Mouse (Mus musculus): ENCODE data around the gene Arsb. TPM values are rescaled to one million over a fixed set of nuclear protein-coding genes. Genes with fewer than 3 reads are reported as not detected.

Gene Arsb
- polyA plus RNA-seq, 1 experiment from 2014 or later, result 6.8 TPM

- no peak overlapping the region for H3K9ac ChIP-seq (ENCODE audit: low read length)
- WGBS, result 69% methylated on average over 6 of the region's 6 CpGs
Observed at GRCm38 (mm10) chr13:93951555-93951954, 180.1 kb downstream of the Arsb start.

GRCm38 (mm10) chr13:93952466-93952865 lies 181.0 kb downstream of the Arsb start:
- ATAC-seq (replicated peaks; ENCODE audit: low FRiP score), result no peak
- Histone ChIP-seq H3K9ac (ENCODE audit: low read length) (no peak overlapping the region), H3K36me3 (ENCODE audit: control insufficient read depth, insufficient read depth, low read length) (no peaks in the 10 kb centered on the region), H3K27me3 (ENCODE audit: control insufficient read depth, insufficient read depth, low read length) (no peaks in the 10 kb centered on the region), H3K4me2 (ENCODE audit: low read depth, low read length, severe bottlenecking) (no peak overlapping the region), H3K27ac (ENCODE audit: low read depth, low read length) (no peak overlapping the region), H3K4me1 (replicated peaks; ENCODE audit: control insufficient read depth, insufficient read depth, low read length) (no peaks in the 10 kb centered on the region), H3K4me3 (ENCODE audit: low read depth, low read length) (no peak overlapping the region), H3K9me3 (ENCODE audit: control insufficient read depth, low read length) (no peaks in the 10 kb centered on the region)
- no peak for DNase-seq (ENCODE audit: low spot score)
- whole genome bisulfite sequencing, result 92% methylated on average over 4 of the region's 4 CpGs

More at GRCm38 (mm10) chr13:93951555-93951954, 180.1 kb downstream of the Arsb start:
- DNase-seq (ENCODE audit: low spot score), result no peak
- no peaks in the 10 kb centered on the region for H3K27me3 ChIP-seq (ENCODE audit: control insufficient read depth, insufficient read depth, low read length)
- H3K36me3 ChIP-seq (ENCODE audit: control insufficient read depth, insufficient read depth, low read length), result no peaks in the 10 kb centered on the region
- H3K9me3 ChIP-seq (ENCODE audit: control insufficient read depth, low read length), result no peaks in the 10 kb centered on the region
- H3K27ac ChIP-seq (ENCODE audit: low read depth, low read length), result no peak overlapping the region
- H3K4me3 ChIP-seq (ENCODE audit: low read depth, low read length), result no peak overlapping the region
- H3K4me2 ChIP-seq (ENCODE audit: low read depth, low read length, severe bottlenecking), result no peak overlapping the region
- ATAC-seq (replicated peaks; ENCODE audit: low FRiP score), result no peak
- no peaks in the 10 kb centered on the region for H3K4me1 ChIP-seq (replicated peaks; ENCODE audit: control insufficient read depth, insufficient read depth, low read length)

GRCm38 (mm10) chr13:93957907-93958306 lies 186.5 kb downstream of the Arsb start:
- H3K27ac ChIP-seq (ENCODE audit: low read depth, low read length), result no peak overlapping the region
- no peak overlapping the region for H3K9ac ChIP-seq (ENCODE audit: low read length)
- no peaks in the 10 kb centered on the region for H3K36me3 ChIP-seq (ENCODE audit: control insufficient read depth, insufficient read depth, low read length)
- no peaks in the 10 kb centered on the region for H3K9me3 ChIP-seq (ENCODE audit: control insufficient read depth, low read length)
- ATAC-seq (replicated peaks; ENCODE audit: low FRiP score) (no peak), DNase-seq (ENCODE audit: low spot score) (no peak)
- no peaks in the 10 kb centered on the region for H3K27me3 ChIP-seq (ENCODE audit: control insufficient read depth, insufficient read depth, low read length)
- no peak overlapping the region for H3K4me3 ChIP-seq (ENCODE audit: low read depth, low read length)
- H3K4me2 ChIP-seq (ENCODE audit: low read depth, low read length, severe bottlenecking), result no peak overlapping the region
- no peaks in the 10 kb centered on the region for H3K4me1 ChIP-seq (replicated peaks; ENCODE audit: control insufficient read depth, insufficient read depth, low read length)
- WGBS, result 89% methylated on average over 8 of the region's 8 CpGs

GRCm38 (mm10) chr13:93966271-93966670 lies 194.8 kb downstream of the Arsb start:
- no peak overlapping the region for H3K9ac ChIP-seq (ENCODE audit: low read length)
- 0 out of 2 replicates have a peak, but pooled peaks have one; percentile 15 for ATAC-seq (replicated peaks; ENCODE audit: low FRiP score)
- H3K27ac ChIP-seq (ENCODE audit: low read depth, low read length), result no peak overlapping the region
- no peaks in the 10 kb centered on the region for H3K9me3 ChIP-seq (ENCODE audit: control insufficient read depth, low read length)
- no peak for DNase-seq (ENCODE audit: low spot score)
- no peaks in the 10 kb centered on the region for H3K36me3 ChIP-seq (ENCODE audit: control insufficient read depth, insufficient read depth, low read length)
- no peak overlapping the region for H3K4me3 ChIP-seq (ENCODE audit: low read depth, low read length)
- no peak overlapping the region for H3K4me2 ChIP-seq (ENCODE audit: low read depth, low read length, severe bottlenecking)
- H3K4me1 ChIP-seq (replicated peaks; ENCODE audit: control insufficient read depth, insufficient read depth, low read length), result 0 out of 2 replicates have a peak, but pooled peaks cover 2% of the 10 kb centered on the region
- H3K27me3 ChIP-seq (ENCODE audit: control insufficient read depth, insufficient read depth, low read length), result no peaks in the 10 kb centered on the region

- Histone ChIP-seq H3K9ac (ENCODE audit: low read length) (no peak overlapping the region), H3K9me3 (ENCODE audit: control insufficient read depth, low read length) (no peaks in the 10 kb centered on the region), H3K4me2 (ENCODE audit: low read depth, low read length, severe bottlenecking) (no peak overlapping the region), H3K4me3 (ENCODE audit: low read depth, low read length) (no peak overlapping the region), H3K36me3 (ENCODE audit: control insufficient read depth, insufficient read depth, low read length) (no peaks in the 10 kb centered on the region), H3K27me3 (ENCODE audit: control insufficient read depth, insufficient read depth, low read length) (no peaks in the 10 kb centered on the region), H3K27ac (ENCODE audit: low read depth, low read length) (no peak overlapping the region), H3K4me1 (replicated peaks; ENCODE audit: control insufficient read depth, insufficient read depth, low read length) (0 out of 2 replicates have a peak, but pooled peaks cover 2% of the 10 kb centered on the region)
- DNase-seq (ENCODE audit: low spot score), result no peak
- 46% methylated on average over 9 of the region's 9 CpGs for WGBS
- ATAC-seq (replicated peaks; ENCODE audit: low FRiP score), result peak; percentile 46; the same call in 1 of the 2 replicates
Observed at GRCm38 (mm10) chr13:93967138-93967537, 195.7 kb downstream of the Arsb start.

- Histone ChIP-seq H3K9me3 (ENCODE audit: control insufficient read depth, low read length) (no peaks in the 10 kb centered on the region), H3K4me1 (replicated peaks; ENCODE audit: control insufficient read depth, insufficient read depth, low read length) (0 out of 2 replicates have a peak, but pooled peaks cover 2% of the 10 kb centered on the region), H3K27ac (ENCODE audit: low read depth, low read length) (no peak overlapping the region), H3K4me2 (ENCODE audit: low read depth, low read length, severe bottlenecking) (no peak overlapping the region), H3K9ac (ENCODE audit: low read length) (no peak overlapping the region), H3K27me3 (ENCODE audit: control insufficient read depth, insufficient read depth, low read length) (no peaks in the 10 kb centered on the region), H3K4me3 (ENCODE audit: low read depth, low read length) (no peak overlapping the region), H3K36me3 (ENCODE audit: control insufficient read depth, insufficient read depth, low read length) (no peaks in the 10 kb centered on the region)
- WGBS, result 94% methylated on average over 5 of the region's 5 CpGs
- no peak for DNase-seq (ENCODE audit: low spot score)
- no peak for ATAC-seq (replicated peaks; ENCODE audit: low FRiP score)
Observed at GRCm38 (mm10) chr13:93970115-93970514, 198.7 kb downstream of the Arsb start.

GRCm38 (mm10) chr13:93972423-93972822 lies 201.0 kb downstream of the Arsb start:
- WGBS, result 82% methylated on average over 3 of the region's 3 CpGs
- H3K9ac ChIP-seq (ENCODE audit: low read length), result no peak overlapping the region
- H3K9me3 ChIP-seq (ENCODE audit: control insufficient read depth, low read length), result no peaks in the 10 kb centered on the region
- H3K27me3 ChIP-seq (ENCODE audit: control insufficient read depth, insufficient read depth, low read length), result no peaks in the 10 kb centered on the region
- H3K36me3 ChIP-seq (ENCODE audit: control insufficient read depth, insufficient read depth, low read length), result no peaks in the 10 kb centered on the region
- ATAC-seq (replicated peaks; ENCODE audit: low FRiP score) (no peak), DNase-seq (ENCODE audit: low spot score) (no peak)
- H3K4me2 ChIP-seq (ENCODE audit: low read depth, low read length, severe bottlenecking), result no peak overlapping the region
- H3K4me1 ChIP-seq (replicated peaks; ENCODE audit: control insufficient read depth, insufficient read depth, low read length), result no peaks in the 10 kb centered on the region
- no peak overlapping the region for H3K4me3 ChIP-seq (ENCODE audit: low read depth, low read length)
- H3K27ac ChIP-seq (ENCODE audit: low read depth, low read length), result no peak overlapping the region

- Histone ChIP-seq H3K4me1 (replicated peaks; ENCODE audit: control insufficient read depth, insufficient read depth, low read length) (no peaks in the 10 kb centered on the region), H3K27me3 (ENCODE audit: control insufficient read depth, insufficient read depth, low read length) (no peaks in the 10 kb centered on the region), H3K9me3 (ENCODE audit: control insufficient read depth, low read length) (no peaks in the 10 kb centered on the region), H3K36me3 (ENCODE audit: control insufficient read depth, insufficient read depth, low read length) (no peaks in the 10 kb centered on the region), H3K4me3 (ENCODE audit: low read depth, low read length) (no peak overlapping the region), H3K9ac (ENCODE audit: low read length) (no peak overlapping the region), H3K27ac (ENCODE audit: low read depth, low read length) (no peak overlapping the region), H3K4me2 (ENCODE audit: low read depth, low read length, severe bottlenecking) (no peak overlapping the region)
- WGBS, result 79% methylated on average over 5 of the region's 5 CpGs
- ATAC-seq (replicated peaks; ENCODE audit: low FRiP score), result no peak
- no peak for DNase-seq (ENCODE audit: low spot score)
Observed at GRCm38 (mm10) chr13:93975668-93976067, 204.2 kb downstream of the Arsb start.

GRCm38 (mm10) chr13:93976897-93977530 lies 205.6 kb downstream of the Arsb start:
- Histone ChIP-seq H3K27ac (ENCODE audit: low read depth, low read length) (no peak overlapping the region), H3K4me3 (ENCODE audit: low read depth, low read length) (no peak overlapping the region), H3K4me1 (replicated peaks; ENCODE audit: control insufficient read depth, insufficient read depth, low read length) (no peaks in the 10 kb centered on the region), H3K9me3 (ENCODE audit: control insufficient read depth, low read length) (no peaks in the 10 kb centered on the region), H3K9ac (ENCODE audit: low read length) (no peak overlapping the region), H3K4me2 (ENCODE audit: low read depth, low read length, severe bottlenecking) (no peak overlapping the region), H3K36me3 (ENCODE audit: control insufficient read depth, insufficient read depth, low read length) (no peaks in the 10 kb centered on the region), H3K27me3 (ENCODE audit: control insufficient read depth, insufficient read depth, low read length) (no peaks in the 10 kb centered on the region)
- DNase-seq (ENCODE audit: low spot score) (no peak), ATAC-seq (replicated peaks; ENCODE audit: low FRiP score) (no peak)
- WGBS, result 82% methylated on average over 10 of the region's 10 CpGs

Data from forebrain, embryonic 11.5 days (tissue).